Mouse (Mus musculus) adrenal gland, adult 2 months (tissue): ENCODE data around the gene Gls2. TPM values are rescaled to one million over a fixed set of nuclear protein-coding genes. Genes with fewer than 3 reads are reported as not detected.
A peak's percentile ranks its signal among the peaks of the same experiment; 100 is the strongest.

Experiments used
- DNase-seq: peaks from one replicate; pipeline ENCODE4 v3.0.0; 2021
- polyA plus RNA-seq: library from polyadenylated mRNA; depleted of rRNA; stranded (reverse); fragments of >200 nt; gene quantifications from 2 replicates; pipeline ENCODE4 v1.2.3, GENCODE M21; 2012; rRNA removed
- total RNA-seq, 2 experiments: library from RNA; stranded (reverse); gene quantifications; 2 replicates each; pipeline ENCODE4 v1.2.3; 2021

Gene Gls2
- total and polyA plus RNA-seq, 3 experiments, result 2.5 to 3.8 (median 3.7) TPM

GRCm38 (mm10) chr10:128231697-128232419 is 37.6 kb downstream of the Gls2 start, which contains the start of gene Timeless:
Timeless (plus strand) TSS chr10:128232065.
- peak; percentile 92 for DNase-seq

DNA sequence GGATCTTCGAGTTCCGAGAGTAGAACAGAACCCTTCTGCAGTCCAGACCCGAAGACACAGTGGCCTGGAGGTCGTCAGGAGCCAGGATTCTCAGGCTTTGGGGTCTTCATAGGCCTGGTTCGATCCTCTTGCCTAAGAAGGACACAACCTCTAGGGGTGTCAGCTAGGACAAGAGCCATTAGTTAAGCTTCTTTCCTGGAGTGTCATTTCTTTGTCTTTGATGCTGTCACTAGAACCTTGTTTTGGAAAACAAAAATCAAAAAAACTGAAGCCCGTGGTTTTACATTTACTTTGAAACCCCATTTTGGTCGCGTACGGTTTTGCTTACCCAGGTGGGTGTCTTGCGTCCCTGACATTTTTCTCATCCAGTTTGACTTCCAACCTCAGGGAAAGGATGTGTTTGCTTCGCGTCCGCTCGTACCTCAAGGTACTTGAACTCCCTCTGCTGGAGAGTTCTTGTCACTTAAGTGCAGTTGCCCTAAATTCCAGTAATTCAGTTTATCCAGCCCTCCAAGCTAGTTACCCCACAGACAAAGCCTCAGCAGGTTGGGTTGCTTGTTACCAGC is 38.2 kb downstream of the Gls2 start:
- peak; percentile 64 for DNase-seq

DNA sequence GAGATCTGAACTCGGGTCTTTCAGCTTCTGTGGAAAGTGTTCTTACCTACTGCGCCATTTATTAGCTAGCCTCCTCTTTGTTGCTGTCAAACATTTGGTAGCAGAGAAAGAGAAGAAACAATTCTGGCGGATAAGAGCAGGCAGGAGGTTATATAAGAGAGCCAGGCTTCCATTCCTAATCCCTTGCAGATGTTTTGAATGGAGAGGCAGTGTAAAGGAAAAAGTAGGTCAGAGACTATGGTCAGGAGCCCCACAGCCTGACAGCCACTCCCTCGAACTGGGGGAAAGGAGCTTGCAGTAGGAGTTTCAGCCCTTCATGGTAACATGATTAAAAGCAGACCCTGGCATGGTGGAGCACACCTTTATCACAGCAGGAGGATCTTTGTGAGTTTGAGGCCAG is 42.1 kb downstream of the Gls2 start:
- DNase-seq, result no peak

DNA sequence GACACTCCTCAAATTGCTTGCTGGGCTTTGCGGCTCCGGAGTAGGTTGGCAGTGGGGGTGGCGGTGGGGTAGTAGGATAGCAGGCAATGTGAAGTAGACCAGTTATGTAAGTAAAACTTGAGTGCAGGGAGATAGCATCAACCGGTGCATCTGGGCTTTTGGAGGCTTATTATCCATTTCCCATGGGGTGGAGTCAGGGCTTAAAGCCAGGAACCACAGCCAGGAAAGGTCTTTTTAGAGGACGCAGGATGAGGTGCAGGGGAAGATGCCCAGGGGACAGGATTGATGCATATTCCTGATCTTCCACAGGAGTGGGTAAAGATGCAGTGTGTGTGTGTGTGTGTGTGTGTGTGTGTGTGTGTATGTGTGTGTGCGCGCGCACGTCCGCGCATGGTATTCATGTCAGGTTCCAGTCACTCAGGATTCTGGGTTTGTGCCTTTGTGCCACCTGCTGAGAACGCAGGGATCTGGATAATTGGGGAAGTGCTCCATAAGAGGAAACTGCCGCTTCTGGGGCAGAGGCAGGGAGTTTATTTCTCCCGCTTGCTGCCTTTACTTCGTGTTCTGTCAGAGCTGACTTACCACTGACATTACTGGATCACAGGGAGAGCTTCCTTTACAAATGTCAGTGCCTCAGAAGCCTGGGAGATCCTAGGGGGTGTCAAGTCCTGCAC is 43.7 kb downstream of the Gls2 start:
- DNase-seq, result no peak

GRCm38 (mm10) chr10:128239140-128239539 is 44.9 kb downstream of the Gls2 start:
- no peak for DNase-seq

DNA sequence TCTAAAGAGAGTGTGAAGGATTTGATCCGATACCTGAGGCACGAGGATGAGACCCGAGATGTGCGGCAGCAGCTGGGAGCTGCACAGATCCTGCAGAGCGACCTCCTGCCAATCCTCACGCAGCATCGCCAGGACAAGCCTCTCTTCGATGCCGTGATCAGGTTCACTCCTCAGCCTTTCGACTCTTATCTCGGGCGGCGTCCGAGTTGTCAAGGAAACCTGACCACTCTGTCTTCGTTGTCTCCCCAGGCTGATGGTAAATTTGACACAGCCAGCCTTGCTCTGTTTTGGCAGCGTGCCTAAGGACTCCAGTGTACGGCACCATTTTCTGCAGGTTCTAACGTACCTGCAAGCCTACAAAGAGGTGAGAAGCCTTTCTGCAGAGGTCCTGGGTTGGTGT is 45.9 kb downstream of the Gls2 start:
- no peak for DNase-seq

- DNase-seq, result no peak
These were observed 49.0 kb downstream of the Gls2 start for GRCm38 (mm10) chr10:128243252-128243651.

GRCm38 (mm10) chr10:128244121-128244520 is 49.9 kb downstream of the Gls2 start:
- no peak for DNase-seq

DNA sequence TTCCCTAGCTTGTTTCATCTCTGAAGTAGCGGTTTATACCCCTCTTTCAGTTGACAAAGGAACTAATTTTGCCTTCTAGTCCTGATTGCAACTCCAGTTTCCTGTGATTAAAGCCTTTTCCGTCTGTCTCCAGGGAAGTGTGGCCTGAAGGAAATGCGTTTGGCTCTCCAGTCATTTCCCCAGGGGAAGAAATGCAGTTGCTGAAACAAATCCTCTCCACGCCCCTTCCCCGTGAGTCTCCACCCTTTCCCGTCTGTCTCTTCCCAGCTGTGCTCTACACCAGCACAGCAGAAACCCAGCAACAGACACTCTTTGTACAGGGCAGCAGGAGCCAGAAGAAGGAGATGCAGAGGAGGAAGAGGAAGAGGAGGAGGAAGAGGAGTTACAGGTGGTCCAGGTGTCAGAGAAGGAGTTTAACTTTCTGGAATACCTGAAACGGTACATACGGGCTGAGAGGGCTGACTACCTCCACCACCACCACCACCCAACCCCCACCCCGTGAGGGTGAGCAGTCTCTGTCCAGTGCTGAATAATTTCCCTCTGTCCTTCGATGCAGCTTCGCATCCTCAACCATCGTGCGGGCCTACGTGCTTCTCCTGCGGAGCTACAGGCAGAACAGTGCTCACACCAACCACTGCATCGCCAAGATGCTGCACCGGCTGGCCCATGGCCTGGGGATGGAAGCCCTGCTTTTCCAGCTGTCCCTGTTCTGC is 52.9 kb downstream of the Gls2 start:
- DNase-seq, result peak; percentile 27

DNA sequence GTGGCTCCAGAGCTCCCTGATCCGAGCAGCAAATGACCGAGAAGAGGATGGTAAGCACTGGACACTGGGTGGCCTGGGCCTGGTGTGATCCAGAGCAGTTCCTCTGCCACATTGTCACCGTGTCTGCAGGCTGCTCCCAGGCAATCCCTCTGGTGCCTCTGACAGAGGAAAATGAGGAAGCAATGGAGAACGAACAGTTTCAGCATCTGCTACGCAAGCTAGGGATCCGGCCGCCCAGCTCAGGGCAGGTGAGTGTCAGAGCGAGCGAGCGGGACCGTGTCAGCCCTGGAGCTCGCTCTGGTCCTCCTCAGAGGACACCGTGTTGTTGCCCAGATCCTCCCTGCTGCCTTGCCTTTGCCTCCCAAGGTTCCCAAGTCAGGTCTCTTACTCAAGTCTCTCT is 56.3 kb downstream of the Gls2 start:
- no peak for DNase-seq

GRCm38 (mm10) chr10:128253677-128254255 is 59.5 kb downstream of the Gls2 start, which contains the start of gene Apon:
Apon (plus strand) TSS chr10:128254096.
- peak; percentile 43 for DNase-seq

DNA sequence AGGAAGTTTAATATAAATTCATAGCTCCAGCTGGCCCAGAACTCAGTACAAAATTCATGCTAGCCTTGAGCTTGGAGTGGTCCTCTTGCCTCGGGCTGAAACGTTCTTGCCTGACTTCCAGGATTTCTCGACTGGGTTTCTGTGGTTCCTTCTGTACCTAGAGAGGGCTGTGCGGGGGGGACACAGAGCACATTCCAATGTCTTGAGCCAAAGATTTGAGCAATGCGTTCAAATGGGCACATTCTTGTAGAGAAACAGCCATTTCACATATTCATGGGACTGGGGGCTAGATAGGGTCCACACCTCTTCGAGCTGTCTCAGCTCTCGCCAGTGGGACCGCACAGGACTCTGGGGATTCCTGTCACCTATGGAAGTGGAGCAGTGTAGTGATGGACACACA is 61.7 kb downstream of the Gls2 start:
- DNase-seq, result no peak

- DNase-seq, result no peak
These were observed 62.1 kb downstream of the Gls2 start for GRCm38 (mm10) chr10:128256328-128256727.

DNA sequence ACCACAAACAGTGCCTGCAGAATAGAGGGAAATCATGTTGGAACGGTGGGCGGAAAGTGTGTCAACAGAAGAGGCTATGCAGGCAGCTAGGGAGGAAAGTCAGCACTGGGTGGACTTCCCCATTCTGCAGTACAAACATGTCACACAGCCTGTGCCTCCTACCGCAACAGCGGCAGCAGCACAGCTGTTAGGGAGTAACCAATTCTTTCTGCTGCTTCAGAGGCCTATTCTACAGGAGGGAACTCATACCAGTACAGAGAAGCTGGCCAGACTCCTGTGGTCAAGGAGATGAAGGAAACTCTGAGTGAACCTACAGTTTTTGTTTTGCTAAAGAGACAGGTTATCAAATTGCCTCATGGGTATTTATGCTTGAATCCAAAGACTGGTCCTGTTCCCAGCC is 64.7 kb downstream of the Gls2 start:
- DNase-seq, result no peak

Other genes starting within 250 kb of the Gls2 start
- gene Hsd17b6, start 186.8 kb upstream of the Gls2 start, total RNA-seq, result under 1 TPM in 1 of 2 experiments, not detected in 1; 0.63 TPM
- gene Hsd17b6, start 186.8 kb upstream of the Gls2 start, polyA plus RNA-seq, result not detected in 2 replicates
- gene Prim1, start 179.3 kb upstream of the Gls2 start, total RNA-seq, result 1 to 10 TPM; 2.3 to 4.4 TPM
- 0.26 and 0.56 TPM in 2 replicates for gene Prim1, start 179.3 kb upstream of the Gls2 start, polyA plus RNA-seq
- gene Naca, start 158.9 kb upstream of the Gls2 start, total RNA-seq, result 100 to 1,000 TPM; 607 to 630 TPM
- gene Naca, start 158.9 kb upstream of the Gls2 start, polyA plus RNA-seq, result 178 and 209 TPM in 2 replicates
- gene Ptges3, start 135.5 kb upstream of the Gls2 start, total RNA-seq, result 100 to 1,000 TPM; 179 to 195 TPM
- 124 and 151 TPM in 2 replicates for gene Ptges3, start 135.5 kb upstream of the Gls2 start, polyA plus RNA-seq
- 1,000 to 10,000 TPM; 2,694 to 3,346 TPM for gene Atp5b, start 111.2 kb upstream of the Gls2 start, total RNA-seq
- gene Atp5b, start 111.2 kb upstream of the Gls2 start, polyA plus RNA-seq, result 7,039 and 9,498 TPM in 2 replicates
- 10 to 100 TPM; 40.8 to 49.6 TPM for gene Baz2a, start 102.9 kb upstream of the Gls2 start, total RNA-seq
- gene Baz2a, start 102.9 kb upstream of the Gls2 start, polyA plus RNA-seq, result 24.5 and 31.6 TPM in 2 replicates
- gene Rbms2, start 14.2 kb upstream of the Gls2 start, total RNA-seq, result 100 to 1,000 TPM in 1 of 2 experiments, 10 to 100 TPM in 1; 99.3 to 124 TPM
- 118 and 130 TPM in 2 replicates for gene Rbms2, start 14.2 kb upstream of the Gls2 start, polyA plus RNA-seq
- gene Spryd4, start 17.4 kb downstream of the Gls2 start, total RNA-seq, result 10 to 100 TPM; 14.3 to 17.0 TPM
- 5.8 and 7.4 TPM in 2 replicates for gene Spryd4, start 17.4 kb downstream of the Gls2 start, polyA plus RNA-seq
- gene Mip, start 31.4 kb downstream of the Gls2 start, total RNA-seq, result not detected
- gene Mip, start 31.4 kb downstream of the Gls2 start, polyA plus RNA-seq, result not detected in 2 replicates
- gene Timeless, start 37.6 kb downstream of the Gls2 start, total RNA-seq, result 1 to 10 TPM; 4.8 to 7.2 TPM
- 1.9 and 2.8 TPM in 2 replicates for gene Timeless, start 37.6 kb downstream of the Gls2 start, polyA plus RNA-seq
- 1 to 10 TPM in 1 of 2 experiments, not detected in 1; 1.5 TPM for gene Apon, start 59.6 kb downstream of the Gls2 start, total RNA-seq
- gene Apon, start 59.6 kb downstream of the Gls2 start, polyA plus RNA-seq, result 0.10 and 0.40 TPM in 2 replicates
- 10 to 100 TPM in 1 of 2 experiments, under 1 TPM in 1; 0.76 to 19.1 TPM for gene Apof, start 74.2 kb downstream of the Gls2 start, total RNA-seq
- 11.0 and 25.2 TPM in 2 replicates for gene Apof, start 74.2 kb downstream of the Gls2 start, polyA plus RNA-seq
- 10 to 100 TPM; 24.0 to 33.5 TPM for gene Stat2, start 76.1 kb downstream of the Gls2 start, total RNA-seq
- gene Stat2, start 76.1 kb downstream of the Gls2 start, polyA plus RNA-seq, result 37.3 and 39.2 TPM in 2 replicates
- not detected for gene Il23a, start 104.3 kb downstream of the Gls2 start, total RNA-seq
- gene Il23a, start 104.3 kb downstream of the Gls2 start, polyA plus RNA-seq, result not detected in 2 replicates
- gene Pan2, start 108.9 kb downstream of the Gls2 start, total RNA-seq, result 10 to 100 TPM; 13.8 to 18.3 TPM
- 17.2 and 20.4 TPM in 2 replicates for gene Pan2, start 108.9 kb downstream of the Gls2 start, polyA plus RNA-seq
- gene Cnpy2, start 128.0 kb downstream of the Gls2 start, total RNA-seq, result 100 to 1,000 TPM; 180 to 204 TPM
- 20.1 and 28.6 TPM in 2 replicates for gene Cnpy2, start 128.0 kb downstream of the Gls2 start, polyA plus RNA-seq
- 100 to 1,000 TPM; 391 to 444 TPM for gene Cs, start 143.3 kb downstream of the Gls2 start, total RNA-seq
- 315 and 332 TPM in 2 replicates for gene Cs, start 143.3 kb downstream of the Gls2 start, polyA plus RNA-seq
- 10 to 100 TPM; 72.2 to 77.1 TPM for gene Coq10a, start 174.5 kb downstream of the Gls2 start, total RNA-seq
- gene Coq10a, start 174.5 kb downstream of the Gls2 start, polyA plus RNA-seq, result 44.2 and 116 TPM in 2 replicates
- gene Ankrd52, start 182.7 kb downstream of the Gls2 start, total RNA-seq, result 10 to 100 TPM; 48.3 to 59.3 TPM
- 44.2 and 53.1 TPM in 2 replicates for gene Ankrd52, start 182.7 kb downstream of the Gls2 start, polyA plus RNA-seq
- gene Slc39a5, start 206.8 kb downstream of the Gls2 start, total RNA-seq, result not detected
- not detected in 2 replicates for gene Slc39a5, start 206.8 kb downstream of the Gls2 start, polyA plus RNA-seq
- gene Nabp2, start 217.0 kb downstream of the Gls2 start, total RNA-seq, result 10 to 100 TPM; 79.3 to 93.8 TPM
- gene Nabp2, start 217.0 kb downstream of the Gls2 start, polyA plus RNA-seq, result 21.3 and 22.2 TPM in 2 replicates
- 10 to 100 TPM; 39.1 to 41.7 TPM for gene Rnf41, start 217.2 kb downstream of the Gls2 start, total RNA-seq
- gene Rnf41, start 217.2 kb downstream of the Gls2 start, polyA plus RNA-seq, result 24.4 and 28.4 TPM in 2 replicates